Mouse (Mus musculus) liver, embryonic 15.5 days (tissue): Measurements from ENCODE around the gene Irf2bp1. TPM values are rescaled to one million over a fixed set of nuclear protein-coding genes. Genes with fewer than 3 reads are reported as not detected.

Experiments
- ATAC-seq: fragments of 200-750 bp; cut with Nextera tagmentation; 2 replicates; pipeline ENCODE4 v1.8.0; 2017; ENCODE audit warnings: moderate number of reproducible peaks, mild to moderate bottlenecking, moderate library complexity; ENCODE audit not compliant: insufficient read depth
- H3K27ac ChIP-seq: fragments of 300-500 bp; sonication (generic); replicated peaks from 2 replicates; pipeline ENCODE4 v1.5.1; 2015; ENCODE audit warnings: mild to moderate bottlenecking, inconsistent platforms
- H3K27me3 ChIP-seq: fragments of 300-500 bp; sonication (generic); 2 replicates; pipeline ENCODE4 v1.6.1; 2015; ENCODE audit warnings: mild to moderate bottlenecking, inconsistent platforms
- H3K36me3 ChIP-seq: fragments of 300-500 bp; sonication (generic); replicated peaks from 2 replicates; pipeline ENCODE4 v1.6.1; 2015; ENCODE audit warnings: moderate library complexity, mild to moderate bottlenecking, inconsistent platforms
- H3K4me1 ChIP-seq: fragments of 300-500 bp; sonication (generic); replicated peaks from 2 replicates; pipeline ENCODE4 v1.6.1; 2015; ENCODE audit warnings: inconsistent platforms
- H3K4me2 ChIP-seq: fragments of 300-500 bp; sonication (generic); 2 replicates; pipeline ENCODE4 v1.6.1; 2015; ENCODE audit warnings: moderate library complexity, mild to moderate bottlenecking, inconsistent platforms
- H3K4me3 ChIP-seq: fragments of 300-500 bp; sonication (generic); replicated peaks from 2 replicates; pipeline ENCODE4 v1.5.1; 2015; ENCODE audit warnings: mild to moderate bottlenecking, inconsistent platforms
- H3K9ac ChIP-seq: fragments of 300-500 bp; sonication (generic); 2 replicates; pipeline ENCODE4 v1.6.1; 2015; ENCODE audit warnings: moderate library complexity, mild to moderate bottlenecking, inconsistent platforms
- H3K9me3 ChIP-seq: fragments of 300-500 bp; sonication (generic); replicated peaks from 2 replicates; pipeline ENCODE4 v1.6.1; 2016; ENCODE audit warnings: inconsistent platforms
- WGBS: fragments of 180-500 bp; shearing (Covaris S2); methylation state at CpG from one replicate; pipeline ENCODE4 v1.1.7; 2015; ENCODE audit warnings: mixed read lengths; ENCODE audit not compliant: insufficient replicate concordance; 5-methylcytosine and 5-hydroxymethylcytosine counted together
- polyA plus RNA-seq: library from polyadenylated mRNA; unstranded; fragments of >200 nt; fragmentation: Nextera tagmentation; extraction: Ambion mirVana; gene quantifications from 2 replicates; pipeline ENCODE4 v1.2.1, GENCODE M21; 2015

Gene Irf2bp1
- polyA plus RNA-seq, 1 experiment from 2014 or later = 8.2 TPM

DNA sequence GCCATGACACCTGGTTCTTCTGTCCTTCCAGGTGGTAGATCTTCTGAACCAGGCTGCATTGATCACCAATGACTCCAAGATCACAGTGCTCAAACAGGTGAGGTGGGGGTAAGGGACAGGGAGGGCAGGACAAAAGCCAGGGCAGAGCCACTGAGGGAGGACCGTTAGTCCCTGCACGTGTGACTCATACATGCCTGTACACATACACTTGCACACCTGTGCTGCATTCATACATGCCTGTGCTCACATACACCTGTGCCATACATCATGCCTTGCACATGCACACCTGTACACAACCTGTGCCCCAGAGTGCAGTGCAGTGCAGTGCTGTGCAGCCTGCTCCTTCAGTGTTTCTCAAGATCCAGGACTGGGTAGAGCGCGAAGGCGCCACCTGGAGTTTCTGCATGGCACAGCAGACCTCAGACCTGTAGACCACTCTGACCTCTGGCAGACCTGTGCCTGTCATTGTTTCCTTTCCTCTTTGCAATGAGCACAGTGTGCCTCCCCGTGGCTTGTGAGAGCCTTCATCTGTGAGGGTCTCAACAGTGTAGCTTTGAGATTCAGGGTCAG, 25.3 kb downstream of the Irf2bp1 start:
- Histone ChIP-seq H3K4me2 (no peak overlapping the region), H3K4me1 (peaks cover 31% of the 10 kb centered on the region), H3K27me3 (no peaks in the 10 kb centered on the region), H3K9ac (no peak overlapping the region), H3K9me3 (no peaks in the 10 kb centered on the region), H3K36me3 (peaks cover 56% of the 10 kb centered on the region), H3K4me3 (no peak overlapping the region), H3K27ac (no peak overlapping the region)
- WGBS = 61% methylated on average over 6 of the region's 6 CpGs
- no peak for ATAC-seq

DNA sequence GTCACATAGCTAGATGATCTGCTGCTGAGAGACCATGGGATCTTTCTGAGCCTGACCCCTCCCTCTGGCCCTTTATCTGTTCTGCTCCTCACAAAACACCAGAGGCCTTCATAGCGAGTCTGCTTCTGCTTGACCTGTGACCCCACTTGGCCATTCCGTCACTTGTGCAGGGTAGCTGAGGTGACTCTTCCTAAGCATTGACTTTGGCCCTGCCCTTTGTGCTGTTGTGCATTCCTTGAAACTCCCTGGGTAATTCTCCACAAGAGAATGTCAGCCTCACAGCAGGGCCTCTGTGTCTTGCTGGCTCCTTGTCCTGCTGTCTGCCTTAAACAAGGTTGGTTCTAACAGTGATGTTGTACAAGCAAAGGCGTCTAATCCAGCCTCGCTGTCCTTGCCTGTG, 27.8 kb downstream of the Irf2bp1 start:
- Histone ChIP-seq H3K4me2 (no peak overlapping the region), H3K4me3 (no peak overlapping the region), H3K4me1 (peaks cover 11% of the 10 kb centered on the region), H3K27ac (no peak overlapping the region), H3K9ac (no peak overlapping the region), H3K27me3 (no peaks in the 10 kb centered on the region), H3K36me3 (peaks cover 81% of the 10 kb centered on the region), H3K9me3 (no peaks in the 10 kb centered on the region)
- 78% methylated on average over 4 of the region's 4 CpGs for WGBS
- no peak for ATAC-seq

DNA sequence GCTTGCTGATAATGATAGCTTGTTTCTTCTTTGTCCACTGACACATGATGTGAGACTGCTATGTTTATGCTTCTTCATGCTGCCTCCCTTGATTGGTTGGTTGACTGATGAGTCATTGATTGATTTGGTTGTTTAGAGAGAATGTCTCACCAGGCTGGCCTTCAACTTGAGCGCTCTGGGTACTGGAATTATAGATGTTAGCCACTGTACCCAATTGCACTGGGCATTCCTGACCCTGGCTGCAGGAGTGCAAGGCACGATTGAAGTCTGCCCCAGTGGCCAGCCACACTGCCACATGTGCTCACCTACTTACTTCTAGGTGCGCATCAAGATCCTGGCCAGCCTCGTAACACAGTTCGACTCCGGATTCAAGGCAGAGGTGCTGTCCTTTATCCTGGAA, 40.8 kb downstream of the Irf2bp1 start:
- Histone ChIP-seq H3K27me3 (no peaks in the 10 kb centered on the region), H3K4me1 (no peaks in the 10 kb centered on the region), H3K36me3 (peaks cover 100% of the 10 kb centered on the region), H3K9ac (no peak overlapping the region), H3K4me2 (no peak overlapping the region), H3K9me3 (no peaks in the 10 kb centered on the region), H3K4me3 (no peak overlapping the region), H3K27ac (no peak overlapping the region)
- no peak for ATAC-seq
- WGBS = 92% methylated on average over 6 of the region's 6 CpGs

DNA sequence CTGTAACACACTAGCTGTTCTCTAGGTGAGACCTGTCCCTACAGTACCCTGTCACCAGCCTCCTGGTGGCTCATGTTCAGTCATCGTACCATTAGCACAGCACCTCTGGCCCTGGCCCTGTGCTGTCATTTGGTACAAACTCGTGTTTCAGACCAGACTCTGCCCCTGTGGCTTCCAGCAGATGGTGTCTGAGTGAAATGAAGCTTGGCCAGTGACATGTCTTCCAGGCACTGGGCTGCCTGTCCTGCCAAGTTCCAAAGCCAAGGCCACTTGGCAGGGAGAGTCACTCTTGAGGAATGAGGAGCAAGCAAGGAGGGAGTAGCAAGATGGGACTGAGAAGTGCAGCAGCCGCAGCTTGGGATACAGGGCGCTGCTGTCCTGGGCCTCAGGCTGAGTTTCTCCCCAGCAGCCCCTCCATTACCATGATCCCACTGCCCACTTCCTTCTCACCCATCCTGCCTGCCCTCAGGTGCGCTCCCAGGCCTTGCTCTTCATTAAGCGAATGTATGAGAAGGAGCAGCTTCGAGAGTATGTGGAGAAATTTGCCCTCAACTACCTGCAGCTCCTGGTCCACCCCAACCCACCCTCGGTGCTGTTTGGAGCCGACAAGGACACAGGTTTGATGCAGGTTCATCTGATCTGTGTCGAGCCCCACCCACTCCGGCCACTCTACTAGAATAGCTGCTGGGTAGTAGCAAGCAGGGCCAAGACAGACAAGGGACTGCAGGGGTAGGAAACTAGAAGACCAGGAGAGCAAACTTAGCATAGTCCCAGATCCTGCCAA, 42.6 kb downstream of the Irf2bp1 start:
- Histone ChIP-seq H3K27ac (no peak overlapping the region), H3K9ac (no peak overlapping the region), H3K36me3 (peaks cover 100% of the 10 kb centered on the region), H3K4me1 (no peaks in the 10 kb centered on the region), H3K27me3 (no peaks in the 10 kb centered on the region), H3K9me3 (no peaks in the 10 kb centered on the region), H3K4me3 (no peak overlapping the region), H3K4me2 (no peak overlapping the region)
- no peak for ATAC-seq
- WGBS = 81% methylated on average over 11 of the region's 11 CpGs

DNA sequence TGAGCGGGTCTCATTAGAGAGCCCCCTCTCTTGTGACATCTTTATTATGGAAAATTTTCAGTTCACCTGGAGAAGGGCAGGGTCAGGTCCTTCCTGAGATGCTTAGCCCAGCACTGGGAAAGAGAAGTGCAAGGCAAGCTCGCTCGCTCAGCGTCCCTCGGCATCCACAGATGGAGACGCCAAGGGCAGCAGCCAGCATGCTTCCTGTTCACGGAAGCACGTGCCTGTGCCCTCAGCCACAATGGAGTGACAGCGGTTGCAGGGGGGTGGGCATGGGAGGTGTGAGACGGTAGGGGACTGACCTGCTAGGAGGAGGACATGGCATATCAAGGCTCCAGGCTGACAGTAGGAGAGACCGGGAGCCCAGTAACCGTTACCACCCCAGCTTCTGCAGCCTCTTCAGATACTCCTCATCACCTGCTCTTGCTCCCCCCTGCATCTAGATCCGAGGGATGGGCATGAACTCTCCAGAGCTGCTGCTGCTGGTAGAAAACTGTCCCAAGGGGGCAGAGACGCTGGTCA, 44.2 kb downstream of the Irf2bp1 start:
- no peak for ATAC-seq
- 74% methylated on average over 14 of the region's 14 CpGs for WGBS
- H3K36me3 ChIP-seq = peaks cover 95% of the 10 kb centered on the region
- H3K9me3 ChIP-seq = no peaks in the 10 kb centered on the region
- no peak overlapping the region for H3K4me2 ChIP-seq
- H3K27me3 ChIP-seq = no peaks in the 10 kb centered on the region
- no peaks in the 10 kb centered on the region for H3K4me1 ChIP-seq
- no peak overlapping the region for H3K9ac ChIP-seq
- no peak overlapping the region for H3K4me3 ChIP-seq
- no peak overlapping the region for H3K27ac ChIP-seq

GRCm38 (mm10) chr7:19049252-19049651, 45.4 kb downstream of the Irf2bp1 start:
- Histone ChIP-seq H3K4me2 (no peak overlapping the region), H3K27ac (no peak overlapping the region), H3K4me1 (no peaks in the 10 kb centered on the region), H3K36me3 (peaks cover 83% of the 10 kb centered on the region), H3K9ac (no peak overlapping the region), H3K27me3 (no peaks in the 10 kb centered on the region), H3K9me3 (no peaks in the 10 kb centered on the region), H3K4me3 (no peak overlapping the region)
- 75% methylated on average over 5 of the region's 5 CpGs for WGBS
- no peak for ATAC-seq

DNA sequence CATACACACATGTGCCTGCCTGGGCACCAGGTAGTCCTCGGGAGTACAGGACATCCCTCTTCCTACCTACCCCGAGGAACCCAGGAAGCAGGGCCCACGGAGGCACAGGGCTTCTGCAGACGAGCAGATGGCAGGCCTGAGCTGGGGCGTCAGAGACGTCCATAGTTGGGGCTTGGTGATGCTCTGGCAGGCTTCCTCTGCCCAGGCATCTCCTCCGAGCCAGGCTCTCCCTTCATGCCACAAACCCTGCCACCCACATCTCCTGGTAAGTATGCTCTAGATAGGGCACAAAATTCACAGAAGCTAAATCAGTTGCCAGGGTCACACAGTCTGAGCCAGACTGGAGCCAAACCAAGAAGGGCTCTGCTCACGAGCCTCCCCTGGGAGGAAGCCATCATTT, 46.3 kb downstream of the Irf2bp1 start:
- Histone ChIP-seq H3K36me3 (peaks cover 74% of the 10 kb centered on the region), H3K4me2 (no peak overlapping the region), H3K27me3 (no peaks in the 10 kb centered on the region), H3K27ac (no peak overlapping the region), H3K9ac (no peak overlapping the region), H3K4me3 (no peak overlapping the region), H3K9me3 (no peaks in the 10 kb centered on the region), H3K4me1 (no peaks in the 10 kb centered on the region)
- no peak for ATAC-seq
- WGBS = 66% methylated on average over 8 of the region's 8 CpGs

DNA sequence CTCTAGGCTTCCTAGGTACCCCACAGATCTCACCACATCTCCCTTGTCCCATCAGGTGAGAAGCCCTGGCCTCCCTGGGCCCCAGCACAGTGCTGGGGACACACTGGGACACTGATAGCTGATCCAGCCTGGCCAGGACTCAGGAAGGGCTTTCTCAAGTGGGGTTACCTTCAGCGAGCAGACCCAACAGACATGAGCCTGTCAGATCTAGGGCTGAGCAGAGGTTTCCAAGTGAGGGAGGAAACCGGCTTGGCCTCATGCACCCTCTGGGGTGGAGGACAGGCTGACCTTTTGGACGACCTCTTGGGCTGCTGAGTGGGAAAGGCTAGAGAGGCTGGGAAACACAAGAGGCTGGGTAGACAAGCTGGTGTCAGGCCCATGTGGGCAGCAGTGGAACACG, 47.3 kb downstream of the Irf2bp1 start:
- no peak overlapping the region for H3K27ac ChIP-seq
- no peaks in the 10 kb centered on the region for H3K27me3 ChIP-seq
- WGBS = 59% methylated on average over 4 of the region's 4 CpGs
- ATAC-seq = no peak
- H3K4me1 ChIP-seq = no peaks in the 10 kb centered on the region
- no peak overlapping the region for H3K9ac ChIP-seq
- H3K36me3 ChIP-seq = peaks cover 64% of the 10 kb centered on the region
- H3K4me2 ChIP-seq = no peak overlapping the region
- H3K9me3 ChIP-seq = no peaks in the 10 kb centered on the region
- H3K4me3 ChIP-seq = no peak overlapping the region

DNA sequence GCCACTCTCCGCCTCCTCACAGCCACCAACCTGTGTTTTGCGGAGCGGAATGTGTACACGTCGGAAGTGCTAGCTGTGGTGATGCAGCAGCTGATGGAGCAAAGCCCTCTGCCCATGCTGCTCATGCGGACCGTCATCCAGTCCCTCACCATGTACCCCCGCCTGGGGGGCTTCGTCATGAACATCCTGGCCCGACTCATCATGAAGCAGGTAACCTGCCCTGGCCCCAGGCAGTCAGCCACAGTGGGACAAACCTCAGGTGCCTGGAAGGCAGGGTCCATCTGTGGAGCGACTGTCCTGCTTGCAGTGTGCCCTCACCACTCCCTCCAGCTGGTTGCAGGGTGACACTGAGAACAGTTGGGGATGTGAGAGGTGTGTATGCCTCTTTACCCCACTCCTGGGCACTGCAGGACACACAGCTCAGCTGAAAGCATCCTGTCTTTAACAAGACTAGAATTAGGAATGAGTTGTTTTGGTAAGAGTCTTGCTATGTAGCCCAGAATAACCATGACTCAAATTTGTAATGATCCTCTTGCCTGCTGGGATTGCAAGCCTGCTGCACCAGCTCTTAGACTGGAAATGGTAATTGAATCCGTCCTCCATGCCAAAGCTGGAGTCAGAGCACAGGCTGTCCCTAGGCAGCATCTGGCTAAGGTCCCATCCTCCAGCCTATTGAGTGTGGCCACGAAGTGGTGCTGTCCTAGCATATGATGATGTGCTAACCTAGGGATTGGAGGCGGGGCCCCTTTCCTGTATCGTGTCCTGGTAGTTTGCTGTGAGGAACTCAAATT, 48.7 kb downstream of the Irf2bp1 start:
- no peaks in the 10 kb centered on the region for H3K9me3 ChIP-seq
- H3K9ac ChIP-seq = no peak overlapping the region
- no peaks in the 10 kb centered on the region for H3K27me3 ChIP-seq
- WGBS = 74% methylated on average over 15 of the region's 15 CpGs
- no peaks in the 10 kb centered on the region for H3K4me1 ChIP-seq
- no peak overlapping the region for H3K4me3 ChIP-seq
- no peak for ATAC-seq
- H3K4me2 ChIP-seq = no peak overlapping the region
- no peak overlapping the region for H3K27ac ChIP-seq
- peaks cover 50% of the 10 kb centered on the region for H3K36me3 ChIP-seq

DNA sequence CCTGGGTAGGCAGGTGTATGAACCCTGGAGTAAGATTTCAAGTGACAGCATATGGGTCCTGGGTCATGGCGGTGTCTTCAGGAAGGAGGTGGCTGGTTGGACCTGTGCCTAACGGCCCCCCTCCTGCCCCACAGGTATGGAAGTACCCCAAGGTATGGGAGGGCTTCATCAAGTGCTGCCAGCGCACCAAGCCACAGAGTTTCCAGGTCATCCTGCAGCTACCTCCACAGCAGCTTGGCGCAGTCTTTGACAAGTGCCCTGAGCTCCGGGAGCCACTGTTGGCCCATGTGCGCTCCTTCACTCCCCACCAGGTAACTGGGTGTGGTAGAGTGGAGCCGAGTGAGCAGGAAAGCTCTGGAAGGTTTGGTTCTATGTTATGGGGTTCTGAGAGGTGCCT, 49.3 kb downstream of the Irf2bp1 start:
- no peak overlapping the region for H3K9ac ChIP-seq
- no peak overlapping the region for H3K27ac ChIP-seq
- no peak overlapping the region for H3K4me3 ChIP-seq
- no peak overlapping the region for H3K4me2 ChIP-seq
- ATAC-seq = no peak
- WGBS = 76% methylated on average over 7 of the region's 7 CpGs
- no peaks in the 10 kb centered on the region for H3K4me1 ChIP-seq
- H3K27me3 ChIP-seq = no peaks in the 10 kb centered on the region
- no peaks in the 10 kb centered on the region for H3K9me3 ChIP-seq
- peaks cover 44% of the 10 kb centered on the region for H3K36me3 ChIP-seq

- Histone ChIP-seq H3K27ac (no peak within 1 kb of the TSS), H3K9me3 (no peaks in the 10 kb centered on the region), H3K4me3 (no peak within 1 kb of the TSS), H3K36me3 (peaks cover 33% of the 10 kb centered on the region), H3K4me2 (no peak within 1 kb of the TSS), H3K4me1 (no peaks in the 10 kb centered on the region), H3K9ac (no peak within 1 kb of the TSS), H3K27me3 (0 out of 2 replicates have a peak, but pooled peaks cover 2% of the 10 kb centered on the region)
- no peak for ATAC-seq
- WGBS = 56% methylated on average over 33 of the region's 33 CpGs
Observed at GRCm38 (mm10) chr7:19054047-19054776, 50.4 kb downstream of the Irf2bp1 start, which contains the start of gene Rsph6a. TSS of gene Rsph6a (plus strand) at chr7:19054690.
